Mouse (Mus musculus): ENCODE results near the gene Gm8298.
"Not testable (repeated sequence)": the region's sequence is repeated elsewhere in the genome, so short reads cannot be mapped to it uniquely, and the experiment has no call there.

The Gm8298 gene

DNA sequence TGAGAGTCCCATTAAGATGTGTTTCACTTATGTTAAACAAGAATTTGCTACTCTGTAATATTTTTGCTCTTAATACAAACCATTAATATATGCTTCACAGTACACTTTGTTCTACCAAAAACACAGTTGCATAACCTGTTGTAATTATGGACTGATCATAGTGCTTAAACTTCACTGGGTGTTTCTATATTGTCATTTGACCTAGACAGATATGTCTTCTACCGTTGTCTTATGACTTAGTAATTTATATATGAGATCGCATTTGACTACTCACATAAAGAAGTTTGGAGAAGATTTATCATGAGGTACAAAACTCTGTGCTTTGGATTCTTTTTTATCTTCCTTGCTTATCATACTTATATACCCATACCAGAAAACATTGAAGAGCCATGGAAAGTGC, at the start of gene Gm8298:
TSS of gene Gm8298 (plus strand) at position 301 of the 400 bp plus-strand sequence.
- DNase-seq (ENCODE audit: low read depth) = no peak

DNA sequence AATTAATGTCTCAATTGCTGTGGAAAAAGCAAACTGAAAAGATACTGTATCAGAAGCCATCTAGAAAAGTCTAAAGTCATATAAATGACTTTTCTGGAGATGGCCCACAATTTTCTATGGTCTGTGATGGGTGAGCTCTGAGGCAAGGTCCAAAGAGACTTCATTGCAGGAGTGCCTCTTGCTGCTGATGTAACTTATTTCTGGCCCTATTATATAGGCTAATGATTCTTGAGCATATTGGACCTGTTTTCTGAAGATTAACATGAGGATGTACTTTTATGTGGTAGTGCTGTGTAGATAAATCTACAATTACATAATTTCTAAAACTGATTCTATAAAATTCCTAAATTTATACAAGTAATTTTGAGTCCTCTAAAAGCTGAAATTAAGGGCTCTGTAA, 47.7 kb upstream of the Gm8298 start:
- no peak for DNase-seq (ENCODE audit: low read depth)

DNA sequence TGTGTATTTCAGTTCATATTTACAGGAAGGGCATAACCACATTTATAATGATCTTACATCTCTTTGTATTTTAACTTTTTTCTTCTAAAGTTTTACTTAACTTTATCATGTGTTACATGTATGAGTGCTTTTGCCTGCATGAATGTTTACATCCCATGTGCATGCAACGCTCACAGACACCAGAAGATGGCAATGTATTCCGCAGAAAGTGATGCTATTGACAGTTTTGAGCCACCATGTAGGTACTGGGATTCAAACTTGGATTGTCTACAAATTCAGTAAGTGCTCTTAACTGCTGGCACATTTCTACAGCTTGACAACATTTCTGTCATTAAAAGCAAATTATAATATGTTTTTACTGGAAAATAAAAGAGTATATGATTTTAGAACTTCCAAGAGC, 9.9 kb downstream of the Gm8298 start:
- no peak for DNase-seq (ENCODE audit: low read depth)

DNA sequence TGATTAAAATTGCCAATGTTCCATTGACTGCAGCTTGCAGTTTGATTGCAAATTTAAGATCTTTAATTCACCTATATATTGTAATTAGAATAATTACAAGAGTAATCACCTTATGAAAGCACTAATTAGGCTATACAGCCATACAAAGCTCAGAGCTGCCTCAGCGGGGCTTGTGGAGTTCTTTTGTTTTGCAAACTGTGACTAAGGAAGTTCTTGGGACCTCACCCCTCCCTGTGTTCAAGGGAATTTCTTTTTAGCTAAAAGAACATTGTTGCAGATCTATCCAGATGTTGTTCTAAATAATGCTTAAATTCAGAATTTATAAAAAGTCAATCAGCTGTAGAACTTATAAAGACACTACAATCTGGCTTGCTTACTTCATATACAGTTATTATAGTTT, 16.8 kb downstream of the Gm8298 start:
- not testable (repeated sequence) for DNase-seq (ENCODE audit: low read depth)

DNA sequence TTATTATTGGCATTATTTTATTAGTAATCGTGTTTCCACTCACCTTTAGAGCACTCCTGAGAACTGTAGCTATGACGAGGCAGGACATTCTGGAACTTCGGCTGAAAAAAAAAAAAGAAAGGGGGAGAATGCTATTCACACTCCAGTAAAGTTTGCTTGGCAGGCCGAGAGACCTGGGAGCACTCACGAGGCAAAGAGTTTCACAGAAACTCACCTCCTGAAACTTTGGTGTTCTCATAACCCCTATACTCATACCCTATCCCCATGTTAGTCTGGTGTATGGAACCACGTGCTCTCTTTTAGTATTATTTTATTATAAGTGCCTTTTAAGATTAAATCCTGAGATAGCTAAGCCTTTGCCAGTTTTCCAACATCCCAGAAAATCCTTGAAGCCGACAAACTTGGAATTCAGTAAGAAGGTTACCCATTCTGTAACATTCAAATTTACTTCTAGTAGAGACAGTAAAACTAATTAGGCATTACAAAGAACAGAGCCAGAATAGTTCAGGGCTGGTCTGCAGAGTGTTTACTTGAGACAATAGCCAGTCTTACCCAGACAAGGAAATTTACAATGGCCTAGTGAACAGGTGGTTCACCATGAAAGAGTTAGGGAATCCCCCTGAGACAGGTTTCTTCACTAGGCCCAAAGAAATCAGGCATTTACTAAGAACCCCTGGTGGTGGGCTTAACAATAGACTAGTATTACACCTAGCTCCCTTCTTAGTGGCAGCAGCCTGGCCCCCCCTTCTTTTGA, 19.1 kb downstream of the Gm8298 start:
- DNase-seq (ENCODE audit: low read depth) = not testable (repeated sequence)

DNA sequence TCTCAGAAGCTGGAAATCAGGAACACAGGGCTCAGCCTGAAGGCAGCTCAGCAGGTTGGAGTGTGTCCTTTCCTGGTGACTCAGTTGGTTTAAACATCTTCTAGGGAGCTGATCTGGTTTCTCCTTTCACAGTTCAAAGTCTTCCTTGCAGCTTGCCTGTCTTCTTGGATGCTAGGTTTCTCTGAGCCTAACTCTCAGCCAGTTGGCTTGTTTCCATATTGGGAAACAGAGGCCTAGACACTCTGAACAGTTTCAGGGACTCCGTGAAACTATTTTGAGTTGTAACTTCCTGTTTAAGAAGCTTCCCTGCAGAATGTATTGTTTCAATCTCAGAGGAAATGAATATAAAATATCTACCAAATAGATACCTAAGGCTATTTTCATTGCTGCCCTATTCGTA, 32.4 kb downstream of the Gm8298 start:
- no peak for DNase-seq (ENCODE audit: low read depth)

DNA sequence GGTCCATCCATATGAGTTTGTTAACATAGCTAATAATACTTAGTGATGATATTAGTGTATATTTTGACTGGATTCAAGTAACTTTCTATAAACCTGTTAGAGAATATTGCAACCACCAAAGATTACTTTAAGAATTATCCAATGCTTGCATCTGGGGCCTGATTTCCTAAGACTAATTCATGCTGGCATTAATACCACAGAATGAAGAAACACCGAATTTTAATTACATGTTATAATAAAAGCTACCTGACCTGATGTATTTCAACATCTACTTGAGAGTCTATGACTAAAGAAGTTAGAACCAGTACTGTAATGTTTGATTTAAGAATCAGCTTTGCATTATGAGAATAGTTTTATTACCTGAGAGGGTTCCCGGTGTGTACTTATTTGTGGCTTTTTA, 64.1 kb downstream of the Gm8298 start, which contains the start of gene C130079G13Rik:
TSS of gene C130079G13Rik (plus strand) at position 301 of the 400 bp plus-strand sequence.
- DNase-seq (ENCODE audit: low read depth) = no peak

Data from c-Kit-positive CD71-negative TER-119-negative erythroid progenitor cells, embryonic 14.5 days (primary cell).